Mouse (Mus musculus) forebrain, embryonic 14.5 days (tissue): ENCODE data around the gene Vmn1r165. TPM values are rescaled to one million over a fixed set of nuclear protein-coding genes. Genes with fewer than 3 reads are reported as not detected.
"Not testable (repeated sequence)": the region's sequence is repeated elsewhere in the genome, so short reads cannot be mapped to it uniquely, and the experiment has no call there.

Experiments
- ATAC-seq: fragments of 200-750 bp; cut with Nextera tagmentation; 2 replicates; pipeline ENCODE4 v1.8.0; 2017; ENCODE audit warnings: mild to moderate bottlenecking, moderate library complexity
- DNase-seq: peaks from one replicate; pipeline ENCODE4 v3.0.0-alpha.2; 2015; ENCODE audit warnings: low spot score
- H3K27ac ChIP-seq: fragments of 300-500 bp; sonication (generic); 2 replicates; pipeline ENCODE4 v1.5.1; 2014; ENCODE audit warnings: low read depth, mild to moderate bottlenecking, control low read depth, low read length, moderate library complexity
- H3K27me3 ChIP-seq: fragments of 300-500 bp; sonication (generic); replicated peaks from 2 replicates; pipeline ENCODE4 v1.6.1; 2014; ENCODE audit warnings: low read length, control low read depth, mixed read lengths; ENCODE audit not compliant: control insufficient read depth, insufficient read depth
- H3K36me3 ChIP-seq: fragments of 300-500 bp; sonication (generic); 2 replicates; pipeline ENCODE4 v1.6.1; 2014; ENCODE audit warnings: low read length, control low read depth; ENCODE audit not compliant: control insufficient read depth, insufficient read depth
- H3K4me1 ChIP-seq: fragments of 300-500 bp; sonication (generic); 2 replicates; pipeline ENCODE4 v1.6.1; 2014; ENCODE audit warnings: antibody characterized with exemption, low read length, control low read depth; ENCODE audit not compliant: control insufficient read depth, insufficient read depth
- H3K4me2 ChIP-seq: fragments of 300-500 bp; sonication (generic); 2 replicates; pipeline ENCODE4 v1.6.1; 2014; ENCODE audit warnings: mild to moderate bottlenecking, control low read depth, low read length
- H3K4me3 ChIP-seq: fragments of 300-500 bp; sonication (generic); 2 replicates; pipeline ENCODE4 v1.5.1; 2014; ENCODE audit warnings: low read depth, low read length, control low read depth
- H3K9ac ChIP-seq: fragments of 300-500 bp; sonication (generic); 2 replicates; pipeline ENCODE4 v1.6.1; 2014; ENCODE audit warnings: mild to moderate bottlenecking, low read length, control low read depth, moderate library complexity
- H3K9me3 ChIP-seq: fragments of 300-500 bp; sonication (generic); replicated peaks from 2 replicates; pipeline ENCODE4 v1.6.1; 2016; ENCODE audit warnings: low read length, control low read depth, mixed read lengths; ENCODE audit not compliant: control insufficient read depth
- WGBS: fragments of 180-500 bp; shearing (Covaris S2); extraction: QIAGEN DNeasy Blood & Tissue Kit; methylation state at CpG from one replicate; pipeline ENCODE4 v1.1.7; 2014; 5-methylcytosine and 5-hydroxymethylcytosine counted together
- polyA plus RNA-seq: library from polyadenylated mRNA; unstranded; fragments of >200 nt; fragmentation: Nextera tagmentation; extraction: Ambion mirVana; gene quantifications from 2 replicates; pipeline ENCODE4 v1.2.1, GENCODE M21; 2014

The Vmn1r165 gene
- not detected in 2 replicates for polyA plus RNA-seq

DNA sequence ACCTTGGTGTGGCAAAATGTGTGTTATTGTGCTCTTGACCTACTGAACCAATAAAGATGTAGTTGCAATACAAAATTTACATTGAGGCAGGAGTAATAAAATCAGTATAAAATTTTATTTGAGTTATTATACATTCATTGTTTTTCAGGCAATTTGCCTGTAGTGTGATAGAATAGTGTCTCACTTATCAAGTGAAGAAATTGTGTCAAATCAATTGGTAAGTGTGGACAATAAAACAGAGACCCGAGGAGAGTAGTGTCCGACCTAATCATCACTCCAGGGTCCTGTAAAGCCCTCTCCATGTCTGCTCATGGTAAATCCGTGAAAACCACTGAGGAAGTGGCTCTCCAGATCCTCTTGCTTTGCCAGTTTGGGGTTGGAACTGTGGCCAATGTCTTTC, at the start of gene Vmn1r165:
Gene Vmn1r165, plus strand, starts transcription at position 301 of the 400 bp plus-strand sequence.
- H3K4me3 ChIP-seq, H3K27ac ChIP-seq, H3K9me3 ChIP-seq, ATAC-seq, H3K27me3 ChIP-seq, H3K9ac ChIP-seq, H3K36me3 ChIP-seq, DNase-seq, H3K4me1 ChIP-seq, H3K4me2 ChIP-seq: not testable (repeated sequence)
- no CpG with 5 or more reads among the region's 3 CpGs for WGBS

DNA sequence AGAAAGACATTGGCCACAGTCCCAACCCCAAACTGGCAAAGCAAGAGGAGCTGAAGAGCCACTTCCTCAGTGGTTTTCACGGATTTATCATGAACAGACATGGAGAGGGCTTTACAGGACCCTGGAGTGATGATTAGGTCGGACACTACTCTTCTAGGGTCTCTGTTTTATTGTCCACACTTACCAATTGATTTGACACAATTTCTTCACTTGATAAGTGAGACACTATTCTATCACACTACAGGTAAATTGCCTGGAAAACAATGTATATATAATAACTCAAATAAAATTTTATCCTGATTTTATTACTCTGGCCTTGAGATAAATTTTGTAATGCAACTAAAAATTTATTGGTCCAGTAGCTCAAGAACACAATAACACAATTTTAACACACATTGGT, 34.5 kb downstream of the Vmn1r165 start, which contains the start of gene Vmn1r166:
Gene Vmn1r166, minus strand, starts transcription at position 101 of the 400 bp plus-strand sequence.
- no CpG with 5 or more reads among the region's 2 CpGs for WGBS
- DNase-seq, H3K27ac ChIP-seq: not testable (repeated sequence)

More for the DNA sequence above, 34.5 kb downstream of the Vmn1r165 start, which contains the start of gene Vmn1r166:
- not testable (repeated sequence) for ATAC-seq, H3K36me3 ChIP-seq, H3K4me2 ChIP-seq, H3K4me3 ChIP-seq, H3K9me3 ChIP-seq, H3K27me3 ChIP-seq, H3K4me1 ChIP-seq, H3K9ac ChIP-seq

Other genes starting within 250 kb of the Vmn1r165 start
- not detected in 2 replicates for gene Gm4214, start 232.7 kb upstream of the Vmn1r165 start, polyA plus RNA-seq
- not detected in 2 replicates for gene Gm4216, start 197.4 kb upstream of the Vmn1r165 start, polyA plus RNA-seq
- not detected in 2 replicates for gene Vmn1r163, start 161.8 kb upstream of the Vmn1r165 start, polyA plus RNA-seq
- gene Gm8720, start 149.9 kb upstream of the Vmn1r165 start, polyA plus RNA-seq = not detected in 2 replicates
- gene Gm10662, start 72.9 kb upstream of the Vmn1r165 start, polyA plus RNA-seq = not detected in 2 replicates
- not detected in 2 replicates for gene Vmn1r166, start 34.4 kb downstream of the Vmn1r165 start, polyA plus RNA-seq
- gene Gm6902, start 61.6 kb downstream of the Vmn1r165 start, polyA plus RNA-seq = not detected in 2 replicates
- gene Nlrp4e, start 83.9 kb downstream of the Vmn1r165 start, polyA plus RNA-seq = not detected in 2 replicates
- gene Nlrp5, start 168.6 kb downstream of the Vmn1r165 start, polyA plus RNA-seq = not detected in 2 replicates